Mouse (Mus musculus) gastrocnemius, postnatal 4 days (tissue): ENCODE data around the gene Man2a1. TPM values are rescaled to one million over a fixed set of nuclear protein-coding genes. Genes with fewer than 3 reads are reported as not detected.
A peak's percentile ranks its signal among the peaks of the same experiment; 100 is the strongest.

Source experiments
- DNase-seq, 2 experiments: peaks; one replicate each; pipeline ENCODE4 v3.0.0; 2021 to 2022; ENCODE audit warnings: low spot score in 2 of 2, mixed read lengths in 2 of 2
- long read RNA-seq, 2 experiments: library from polyadenylated mRNA; stranded (forward); transcript quantifications; one replicate each; pipeline ENCODE4 v2.0.0; 2021
- total RNA-seq, 2 experiments: library from RNA; stranded (reverse); gene quantifications; 2 replicates each; pipeline ENCODE4 v1.2.3; 2021

Gene Man2a1
- 10 to 100 TPM; 63.6 TPM for total RNA-seq
- long read RNA-seq, experiment 1, partial matches to known transcripts = 6 of 7 reads
- long read RNA-seq, experiment 1, other reads (novel, unspliced or antisense) = 1 of 7 reads
- long read RNA-seq, experiment 2, full-length matches to known transcripts = 2 of 8 reads
- long read RNA-seq, experiment 2, partial matches to known transcripts = 4 of 8 reads
- long read RNA-seq, experiment 2, other reads (novel, unspliced or antisense) = 2 of 8 reads

DNA sequence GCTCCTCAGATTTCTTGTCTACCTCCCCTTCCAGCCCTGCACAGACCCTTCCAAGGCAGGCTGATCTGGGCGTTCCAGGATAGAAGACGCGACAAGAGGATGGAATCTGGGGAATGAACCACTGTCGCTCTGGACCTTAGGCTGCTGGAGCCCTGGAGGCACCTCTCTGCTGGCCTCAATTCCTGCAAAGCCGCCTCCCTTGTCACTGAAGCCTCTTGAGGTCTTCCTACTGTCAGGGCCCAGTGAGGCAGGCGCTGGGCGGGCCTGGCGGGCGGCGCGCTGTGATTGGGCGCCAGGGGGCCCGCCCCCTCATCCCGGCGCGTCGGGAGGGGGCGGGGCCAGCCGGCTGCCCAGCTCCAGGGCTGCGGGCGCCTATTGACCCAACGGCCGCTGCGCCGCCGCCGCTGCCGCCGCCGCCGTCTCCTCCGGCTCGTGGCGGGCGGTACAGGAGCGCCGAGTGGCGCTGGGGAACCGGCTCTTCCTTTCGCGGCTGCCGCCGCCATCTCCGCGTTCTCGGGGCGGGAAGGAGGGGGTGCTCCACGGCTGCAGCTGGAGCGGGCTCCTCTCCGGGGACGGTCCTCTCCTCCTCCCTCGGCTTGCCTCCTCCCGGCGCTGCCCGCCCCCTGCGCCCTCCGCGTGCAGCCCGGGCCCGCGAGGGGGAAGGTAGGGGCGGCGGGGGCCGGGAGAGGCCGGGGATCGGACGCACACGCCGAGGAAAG lies at the start of gene Man2a1:
TSS of gene Man2a1 (plus strand) at position 365 of the 719 bp plus-strand sequence.
- peak; percentile 84 to 88 for DNase-seq

DNA sequence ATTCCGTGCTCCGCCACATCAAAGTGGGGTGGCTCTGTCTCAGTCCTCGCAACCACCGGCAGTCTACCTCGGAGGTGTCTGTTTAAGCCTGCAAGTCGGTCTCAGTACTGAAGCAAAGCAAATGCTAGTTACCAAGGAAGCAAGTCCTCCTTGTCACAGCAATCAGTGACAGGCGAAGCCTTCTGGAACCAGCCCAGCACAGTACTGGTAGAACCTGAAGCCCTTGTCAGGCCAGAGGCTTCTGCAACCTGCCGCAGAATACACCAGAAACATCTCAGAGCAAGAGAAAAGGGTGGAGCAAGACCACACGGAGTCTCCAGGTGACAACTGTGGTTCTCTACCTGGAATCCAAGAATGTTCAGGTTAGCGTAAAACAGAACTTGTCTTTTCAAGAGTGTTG lies 47.2 kb upstream of the Man2a1 start:
- no peak for DNase-seq

DNA sequence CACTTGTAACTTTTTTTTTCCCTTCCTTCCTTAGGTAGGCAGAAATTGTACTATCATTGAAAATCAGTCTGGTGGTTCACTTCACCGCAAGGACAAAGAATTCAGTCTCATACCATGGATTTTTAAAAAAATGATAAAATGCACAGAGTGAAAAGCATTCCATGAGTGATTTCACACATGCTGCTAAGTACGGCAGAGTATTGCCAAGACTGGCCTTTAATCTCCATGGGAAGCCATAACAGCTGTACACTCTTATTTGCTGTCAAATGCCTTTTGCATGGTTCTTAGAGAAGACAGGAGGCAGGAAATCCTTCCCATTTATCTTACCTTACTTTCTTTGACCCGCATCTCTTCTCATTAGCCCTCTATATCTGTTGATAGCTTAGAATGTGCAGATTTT lies 45.6 kb upstream of the Man2a1 start:
- no peak for DNase-seq

DNA sequence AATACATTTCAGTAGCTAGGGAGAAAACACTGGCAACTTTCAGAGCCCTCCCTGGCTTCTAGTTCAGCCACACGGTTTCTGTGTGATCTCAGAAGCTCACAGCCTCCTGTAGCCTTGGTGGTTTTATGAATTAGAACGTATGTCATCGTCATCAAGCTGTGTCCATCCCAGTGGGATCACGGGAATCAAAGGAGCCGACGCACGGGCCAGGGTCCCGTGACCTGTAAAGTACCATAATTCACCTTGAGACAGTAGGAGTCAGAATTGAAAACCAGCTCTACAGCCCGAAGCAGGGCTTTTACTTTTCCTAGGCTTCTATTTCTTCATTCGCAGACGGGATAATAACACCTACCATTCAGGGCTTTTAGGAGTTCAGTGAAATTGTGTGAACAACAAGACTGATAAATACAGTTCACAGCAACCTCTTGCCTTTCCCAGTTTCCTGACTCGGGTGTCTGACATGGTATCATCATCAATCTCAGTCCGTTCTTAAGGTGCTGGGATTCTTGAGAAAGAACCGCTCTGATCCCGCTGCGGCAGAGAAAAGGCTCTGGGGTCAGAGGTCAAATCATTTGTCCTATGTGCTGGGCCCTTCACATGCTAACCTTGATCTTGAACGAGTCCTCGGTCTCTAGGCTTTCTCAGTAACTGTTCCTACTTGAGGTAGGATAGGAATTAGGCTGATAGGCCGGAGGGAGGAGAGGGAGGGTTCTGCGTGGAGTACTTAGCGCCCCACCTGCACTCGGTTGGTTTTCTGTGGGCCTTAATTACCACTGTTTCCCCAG lies 43.7 kb upstream of the Man2a1 start:
- DNase-seq = no peak

DNA sequence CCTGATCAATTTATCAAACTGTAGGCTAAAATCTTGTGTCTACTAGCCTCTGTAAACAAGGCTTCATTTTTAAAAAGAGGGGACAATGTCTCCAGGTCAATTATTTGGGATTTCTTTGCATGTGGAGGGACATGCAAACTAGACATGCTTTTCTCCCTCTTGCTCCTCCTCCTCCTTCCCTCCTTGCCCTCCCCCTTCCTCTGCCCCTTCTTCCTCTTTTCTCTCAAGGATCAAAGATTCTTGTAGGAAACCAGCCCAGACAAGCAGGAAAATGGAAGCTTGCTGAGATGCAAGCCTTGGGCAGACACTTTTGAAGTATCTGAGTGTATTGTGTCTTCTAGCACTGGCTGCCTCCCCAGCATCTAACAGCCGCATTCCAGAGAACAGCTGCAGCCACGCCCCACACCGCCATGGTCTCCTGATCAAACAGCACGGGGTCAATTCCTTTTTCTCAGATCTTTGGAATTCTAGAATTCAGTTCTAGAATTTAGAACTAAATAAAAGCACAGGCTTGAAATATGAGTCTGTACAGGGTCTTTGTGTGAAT lies 41.5 kb upstream of the Man2a1 start:
- DNase-seq = peak in 1 of 2 experiments; percentile 39

DNA sequence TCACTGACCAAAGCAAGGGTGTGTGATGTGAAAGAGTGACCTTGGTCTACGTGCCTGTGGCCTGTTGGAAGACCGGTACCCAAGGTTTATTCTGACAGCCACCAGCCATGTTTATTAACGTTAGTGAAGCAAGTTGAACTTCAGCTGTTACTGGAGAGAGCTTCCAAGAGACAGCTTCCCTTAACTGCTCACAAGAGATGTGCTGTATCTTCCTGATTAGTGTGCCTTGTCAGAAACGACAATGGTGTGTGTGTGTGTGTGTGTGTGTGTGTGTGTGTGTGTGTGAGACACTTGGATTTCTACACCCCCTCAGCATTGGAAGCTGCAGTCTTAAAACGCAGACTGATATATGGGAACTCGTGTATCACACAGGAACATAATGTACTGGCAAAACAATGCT lies 34.1 kb upstream of the Man2a1 start:
- no peak for DNase-seq

DNA sequence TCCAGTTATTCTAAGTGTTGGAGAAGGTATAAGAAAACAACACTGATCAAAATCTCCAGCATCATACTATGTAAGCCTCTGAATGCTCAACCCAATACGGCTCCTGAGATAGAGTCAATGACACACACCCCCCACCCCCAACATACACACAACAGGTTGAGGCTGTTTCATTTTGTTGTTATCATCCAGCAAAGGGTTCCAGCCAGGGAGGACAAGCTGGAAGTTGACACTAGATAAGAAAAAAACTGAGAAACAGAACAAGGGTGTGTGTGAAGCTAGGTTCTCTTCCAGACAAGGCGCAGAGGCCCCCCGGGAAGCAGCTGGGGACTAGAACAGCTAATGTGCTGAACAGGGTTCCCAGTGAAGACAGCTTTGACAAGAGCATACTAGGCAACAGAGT lies 33.0 kb upstream of the Man2a1 start:
- no peak for DNase-seq

DNA sequence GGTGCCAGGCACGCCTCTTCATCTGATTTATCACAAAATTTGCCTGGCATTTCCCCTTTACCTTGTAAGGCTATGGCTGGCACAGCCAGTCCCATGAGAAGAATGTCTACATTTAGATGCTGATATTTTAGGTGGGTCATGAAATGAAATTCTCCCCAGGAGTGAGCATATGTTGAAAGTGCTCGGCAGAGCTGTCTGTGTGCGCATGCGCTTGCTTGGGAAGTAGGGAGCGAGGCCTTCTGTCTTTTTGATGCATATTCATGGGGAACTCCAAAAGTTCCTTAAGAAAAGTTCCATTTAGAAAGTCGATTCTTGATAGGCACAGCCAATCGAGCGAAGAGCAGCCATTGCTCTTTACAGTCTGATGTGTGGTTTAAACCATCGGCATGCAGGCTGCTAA lies 26.6 kb upstream of the Man2a1 start:
- no peak for DNase-seq

DNA sequence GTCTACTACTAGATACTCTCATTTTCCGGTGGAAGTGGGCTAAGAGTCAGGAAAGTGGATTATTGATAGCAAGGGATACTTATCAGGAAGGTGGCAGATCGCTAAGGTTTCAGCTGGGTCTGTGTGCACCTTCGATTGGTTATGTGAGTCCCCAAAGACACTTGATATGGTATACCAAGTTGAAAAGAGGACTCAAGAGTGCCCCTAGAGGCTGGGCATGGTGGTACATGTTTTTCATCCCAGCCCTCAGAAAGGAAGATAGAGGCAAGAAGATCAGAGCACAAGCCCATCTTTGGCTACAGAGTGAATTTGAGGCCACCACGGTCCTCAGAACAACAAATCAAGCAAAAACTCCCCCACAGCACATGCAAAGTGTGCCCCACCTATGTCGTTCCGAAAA lies 25.3 kb upstream of the Man2a1 start:
- no peak for DNase-seq

DNA sequence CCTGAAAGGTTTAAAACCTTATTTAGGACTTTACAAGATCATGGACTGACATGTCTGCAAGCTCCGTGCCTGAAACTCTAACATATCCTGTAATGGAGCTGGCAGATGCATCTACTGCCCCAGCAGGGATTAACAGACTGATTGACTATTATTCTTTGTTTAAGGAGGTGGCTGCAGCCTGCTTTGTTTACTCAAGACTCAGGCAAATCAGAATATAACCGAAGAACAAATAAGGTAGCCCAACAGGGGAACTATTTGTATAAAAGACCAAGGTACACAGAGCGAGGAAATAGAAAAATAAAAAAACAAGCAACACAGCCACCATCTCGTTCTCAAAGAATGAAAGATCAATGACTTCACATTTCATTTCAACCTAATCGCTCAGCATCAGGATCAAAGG lies 23.1 kb upstream of the Man2a1 start:
- DNase-seq = no peak

DNA sequence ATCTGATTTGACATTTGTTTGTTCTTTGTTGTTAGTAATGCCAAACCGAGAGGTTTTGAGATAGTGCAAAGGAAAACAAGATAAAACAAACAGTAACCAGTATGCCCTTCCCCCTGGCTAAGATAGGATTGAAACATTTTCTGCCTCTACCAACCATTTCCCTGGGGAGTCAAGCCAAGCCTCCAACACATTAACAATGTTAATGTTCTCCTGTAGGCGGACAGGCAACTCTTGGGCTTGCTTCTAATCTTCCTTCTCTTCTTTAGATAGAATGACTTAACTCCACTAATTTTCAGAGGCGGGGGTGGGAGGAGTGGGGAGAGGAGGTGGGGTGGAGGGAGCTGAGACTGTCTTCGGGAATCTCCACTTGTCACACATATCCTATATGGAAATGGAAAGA lies 22.2 kb upstream of the Man2a1 start:
- DNase-seq = no peak

DNA sequence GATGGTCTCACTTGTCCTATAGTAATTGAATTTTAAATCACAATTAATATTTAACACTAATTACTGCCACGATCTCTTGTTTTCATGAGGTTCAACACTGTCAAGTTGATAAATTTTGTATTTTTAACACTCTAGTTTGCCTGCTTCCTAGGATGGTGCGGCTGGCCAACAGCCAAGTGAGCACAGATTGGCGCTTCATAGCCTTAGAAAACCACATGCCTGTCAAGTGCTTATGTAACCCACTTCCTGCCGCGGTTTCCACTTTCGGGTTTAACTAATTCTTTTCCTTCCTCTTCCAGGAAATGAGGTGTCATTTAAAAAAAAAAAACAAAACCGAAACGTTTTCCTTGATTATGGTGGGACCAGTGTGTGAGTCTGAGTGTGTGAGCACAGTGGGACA lies 20.8 kb upstream of the Man2a1 start:
- no peak for DNase-seq

DNA sequence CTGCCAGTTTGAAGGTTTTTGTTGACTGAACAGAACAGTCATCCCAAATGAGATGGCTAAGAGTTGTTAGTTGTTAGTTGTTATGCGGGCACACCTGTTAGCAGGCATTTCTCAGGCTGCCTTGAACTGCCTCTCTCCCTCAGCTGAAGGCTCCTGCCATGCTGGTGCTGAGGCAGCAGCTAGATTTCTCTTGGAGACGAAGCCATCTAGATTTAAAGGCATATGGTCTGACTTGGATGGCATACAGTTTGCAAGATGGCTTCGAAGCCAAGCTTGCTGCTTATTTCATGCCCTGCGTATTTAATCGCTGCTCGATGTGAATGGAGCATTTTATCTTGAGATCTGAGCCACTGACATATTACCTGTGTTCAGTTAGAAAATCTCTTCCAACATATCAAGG lies 19.4 kb upstream of the Man2a1 start:
- DNase-seq = no peak

DNA sequence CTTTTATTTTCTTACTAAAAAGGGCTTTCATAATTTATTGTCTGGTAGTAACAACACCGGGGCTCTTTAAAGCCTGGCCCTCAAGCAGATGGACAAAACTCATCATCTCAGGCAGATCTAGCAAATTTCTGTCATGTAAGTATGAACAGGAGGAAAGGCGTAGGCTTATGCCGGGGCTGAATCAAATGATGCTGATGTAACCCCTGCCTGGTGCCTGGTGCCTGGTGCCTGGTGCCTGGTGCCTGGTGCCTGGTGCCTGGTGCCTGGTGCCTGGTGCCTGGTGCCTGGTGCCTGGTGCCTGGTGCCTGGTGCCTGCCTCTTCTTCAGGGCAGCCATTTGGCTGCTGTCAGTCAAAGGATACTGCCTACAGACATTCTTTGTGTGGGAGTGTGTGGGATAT lies 18.6 kb upstream of the Man2a1 start:
- DNase-seq = no peak

DNA sequence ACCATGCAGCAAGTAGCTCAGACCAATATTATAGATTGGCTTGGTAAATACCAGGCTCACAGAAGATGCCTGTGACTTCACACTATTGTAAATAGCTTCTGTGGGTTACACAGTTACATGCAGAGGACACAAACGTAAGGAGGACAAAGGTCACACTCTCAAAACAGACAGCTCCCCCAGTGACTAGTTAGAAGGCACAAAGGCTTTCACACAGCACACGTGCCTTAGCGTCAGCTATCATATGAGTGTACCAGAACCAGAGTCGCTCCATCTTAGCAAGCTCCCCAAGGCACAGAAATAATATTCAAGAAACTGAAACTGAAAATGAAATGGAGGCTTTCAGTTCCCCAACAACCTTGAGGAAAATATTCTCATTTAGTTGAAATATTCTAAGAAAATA lies 10.1 kb upstream of the Man2a1 start:
- DNase-seq = no peak

DNA sequence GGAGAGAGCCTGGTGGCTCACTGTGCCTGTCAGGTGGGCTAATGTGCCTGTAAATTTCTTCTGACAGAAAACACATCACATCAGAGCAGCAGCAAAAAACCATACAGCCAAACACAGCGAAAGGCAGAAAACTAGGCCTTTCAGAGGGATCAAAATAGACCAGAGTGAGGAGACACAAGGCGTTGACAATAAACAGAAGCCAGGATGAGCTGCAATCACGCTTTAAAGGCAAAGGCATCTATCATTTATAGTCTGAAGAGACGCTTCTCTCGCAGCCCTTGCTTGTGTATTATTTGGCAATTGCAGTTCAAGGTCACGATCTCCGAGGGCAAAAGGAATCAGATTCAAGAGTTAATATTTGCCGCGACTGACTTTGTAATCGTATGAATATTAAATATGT lies 9.2 kb upstream of the Man2a1 start:
- no peak for DNase-seq

DNA sequence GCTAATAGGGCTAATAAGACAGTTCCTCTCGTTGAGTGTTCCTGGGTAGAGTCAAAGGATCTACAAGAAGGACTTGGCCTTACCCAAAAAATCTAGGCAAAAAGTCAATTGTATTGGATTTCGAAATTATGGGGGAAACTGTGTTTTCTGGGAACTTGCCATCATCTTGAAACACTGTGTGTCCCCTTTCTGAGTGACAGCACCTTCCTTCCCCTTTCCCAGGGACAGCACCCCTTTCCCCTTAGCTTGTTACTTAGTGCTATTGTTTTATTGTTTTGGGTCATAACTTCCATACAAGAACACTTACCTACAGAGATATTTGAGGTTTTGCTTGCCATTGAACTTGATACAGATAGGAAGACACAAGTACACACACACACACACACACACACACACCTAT lies 8.2 kb upstream of the Man2a1 start:
- DNase-seq = no peak

DNA sequence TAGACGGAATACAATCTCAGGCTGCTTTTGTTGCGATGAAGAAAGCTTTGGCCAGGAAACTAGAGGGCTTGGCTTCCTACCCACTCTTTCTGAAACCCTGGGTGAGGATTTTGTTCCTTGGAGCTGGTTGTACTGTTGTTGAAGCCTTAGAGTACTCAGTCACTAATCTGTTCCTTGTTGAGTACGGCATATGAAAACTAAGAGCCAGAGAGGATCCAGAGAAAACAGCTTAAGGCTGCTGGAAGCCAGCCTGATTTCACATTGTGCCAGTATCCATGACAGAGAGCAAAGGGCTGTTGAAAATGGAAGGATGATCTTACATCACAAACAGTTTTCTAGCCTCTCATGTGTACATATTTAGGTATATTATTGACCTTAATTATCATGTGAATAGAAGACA lies 7.7 kb upstream of the Man2a1 start:
- no peak for DNase-seq

DNA sequence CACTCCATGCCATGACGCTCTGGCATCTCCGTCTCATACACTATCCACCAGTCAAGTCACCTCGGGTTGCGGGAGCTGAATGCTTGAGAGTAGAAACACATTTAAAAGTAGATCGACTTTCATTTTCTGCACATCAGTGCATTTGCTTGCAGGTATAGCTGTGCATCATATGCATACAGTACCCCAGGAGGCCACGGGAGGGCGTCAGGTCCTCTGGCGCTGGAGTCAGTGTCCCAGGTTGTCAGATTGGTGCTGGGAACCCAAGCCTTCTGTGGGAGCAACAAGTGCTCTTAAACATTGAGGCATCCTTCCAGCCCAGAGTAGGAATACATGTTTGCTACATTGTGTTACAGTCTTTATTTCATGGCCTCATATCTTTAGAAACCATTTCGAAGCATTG lies 2.8 kb upstream of the Man2a1 start:
- DNase-seq = no peak

DNA sequence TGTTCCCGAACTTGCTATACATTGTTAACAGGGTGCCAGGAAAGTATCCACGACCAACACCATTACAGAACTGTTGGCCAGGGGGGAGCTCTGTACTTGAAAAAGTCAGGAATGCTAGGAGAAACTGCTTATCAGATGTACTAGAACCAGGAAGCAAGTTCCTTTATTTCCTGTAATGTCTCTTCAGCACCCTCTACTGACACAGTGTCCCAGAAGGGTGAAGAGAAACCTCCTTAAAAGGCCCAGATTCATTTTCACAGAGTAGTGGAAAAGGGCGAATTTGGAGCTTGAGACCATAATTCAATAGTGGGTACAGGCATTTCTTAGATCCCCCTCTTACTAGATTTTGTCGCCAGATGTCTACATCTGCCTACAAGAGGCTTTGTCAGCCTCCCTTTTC lies 620 bp upstream of the Man2a1 start:
- DNase-seq = no peak

DNA sequence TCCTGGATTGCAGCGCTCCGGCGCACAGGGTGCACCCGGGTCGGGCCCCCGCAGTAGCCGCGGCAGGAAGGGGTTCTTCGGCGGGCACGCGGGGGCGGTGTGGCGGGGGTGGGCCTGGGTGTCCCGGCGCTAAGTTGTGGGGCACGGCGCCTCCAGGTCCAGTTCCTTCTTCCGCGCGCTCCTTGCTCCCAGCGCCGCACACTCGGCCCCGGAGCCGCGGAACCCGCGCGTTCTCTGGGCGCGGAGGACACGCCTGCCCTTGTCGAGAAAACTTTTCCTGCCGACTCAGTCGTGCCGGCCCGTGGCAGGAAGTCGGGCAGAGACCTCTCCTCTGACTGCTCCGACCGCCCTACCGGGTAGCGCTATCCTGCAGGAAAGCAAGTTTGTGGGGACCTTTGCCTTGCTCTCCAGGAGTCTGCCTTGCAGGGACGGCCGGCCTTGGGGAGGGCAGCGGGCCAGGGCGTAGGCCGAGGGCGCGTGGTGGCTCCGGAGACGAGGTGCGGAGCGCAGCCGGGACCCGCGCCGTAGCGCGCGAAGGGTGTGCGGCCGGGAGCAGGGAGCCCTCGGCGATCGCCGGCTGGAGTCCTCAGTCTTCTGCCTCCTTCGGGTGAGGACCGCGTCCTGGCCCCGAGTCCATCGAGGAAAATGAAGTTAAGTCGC lies 685 bp downstream of the Man2a1 start:
- DNase-seq = peak; percentile 54 to 75
